Mouse (Mus musculus) bone marrow, adult 2 months (tissue): Measurements from ENCODE around the gene Prdx6. TPM values are rescaled to one million over a fixed set of nuclear protein-coding genes. Genes with fewer than 3 reads are reported as not detected.

ENCODE experiments used
- H3K27ac ChIP-seq: fragments of 200-500 bp; 2 replicates; pipeline ENCODE4 v1.5.1; 2012; ENCODE audit warnings: low read depth, mild to moderate bottlenecking, control low read depth, inconsistent platforms, low read length; ENCODE audit not compliant: control insufficient read depth, poor library complexity, insufficient read depth
- H3K4me1 ChIP-seq: fragments of 200-500 bp; 2 replicates; pipeline ENCODE4 v1.6.1; 2011; ENCODE audit warnings: low read length; ENCODE audit not compliant: control insufficient read depth, insufficient read depth
- H3K4me3 ChIP-seq: fragments of 200-500 bp; replicated peaks from 2 replicates; pipeline ENCODE3; 2011; ENCODE audit warnings: mild to moderate bottlenecking, low read depth, low read length, control low read depth; ENCODE audit not compliant: control insufficient read depth
- CTCF ChIP-seq: fragments of 200-500 bp; IDR thresholded peaks from 2 replicates; pipeline ENCODE4 v1.5.1; 2011; ENCODE audit warnings: low read length, control low read depth; ENCODE audit not compliant: control insufficient read depth, insufficient read depth
- POLR2A ChIP-seq: fragments of 200-500 bp; IDR thresholded peaks from 2 replicates; pipeline ENCODE4 v1.6.1; 2011; ENCODE audit warnings: low read depth, mild to moderate bottlenecking, control low read depth, low read length, borderline replicate concordance; ENCODE audit not compliant: control insufficient read depth
- WGBS: fragments of 180-500 bp; shearing (Covaris S2); methylation state at CpG from one replicate; pipeline ENCODE4 v1.1.7; 2018; 5-methylcytosine and 5-hydroxymethylcytosine counted together
- polyA plus RNA-seq: library from polyadenylated mRNA; stranded (reverse); fragments of >200 nt; gene quantifications from 2 replicates; pipeline ENCODE4 v1.2.4, GENCODE M21; 2011; ENCODE audit warnings: low replicate concordance; ENCODE audit not compliant: missing spikeins, insufficient read depth, insufficient read length

The Prdx6 gene
- 80.0 and 110 TPM in 2 replicates for polyA plus RNA-seq

DNA sequence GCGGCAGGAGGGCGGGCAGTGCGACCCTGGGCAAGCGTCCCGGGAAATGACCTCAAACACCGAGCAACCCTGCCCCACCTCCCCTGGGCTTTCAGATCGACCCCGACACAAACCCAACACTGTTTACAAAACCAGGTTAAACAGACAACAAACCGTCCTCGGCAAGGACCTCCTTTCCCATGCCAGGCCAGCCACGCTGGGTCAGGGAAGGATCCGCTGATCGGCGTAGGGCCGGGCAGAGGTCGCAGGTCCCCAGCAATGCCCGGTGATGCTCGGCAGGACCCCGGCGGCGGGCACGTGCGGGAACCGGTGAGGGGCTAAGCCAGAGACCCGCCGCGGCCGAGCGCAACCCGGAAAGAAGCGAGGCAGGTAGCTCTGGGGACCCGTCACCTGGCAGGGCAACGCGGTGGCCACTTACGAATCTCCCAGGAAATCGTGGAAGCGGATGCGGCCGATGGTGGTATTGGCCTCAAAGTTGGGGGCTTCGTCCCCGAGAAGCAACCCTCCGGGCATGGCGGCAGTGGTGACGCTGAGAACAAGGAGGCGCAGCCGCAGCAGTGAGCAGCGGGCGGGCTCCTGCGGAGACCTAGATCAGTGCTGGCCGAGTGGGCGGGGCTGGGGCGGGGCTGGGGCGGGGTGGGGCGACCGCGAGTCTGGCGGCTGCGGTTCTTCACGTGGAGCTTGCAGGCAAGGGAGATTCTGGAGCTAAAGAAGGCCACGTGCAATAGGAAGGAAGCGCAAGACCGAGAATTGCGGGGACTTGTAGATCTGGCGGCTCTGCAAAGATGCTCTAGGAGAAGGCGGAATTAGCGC lies at the start of gene Prdx6:
Prdx6 (minus strand) TSS at position 616 of the 813 bp plus-strand sequence.
- TF ChIP-seq POLR2A (peak; percentile 86), CTCF (no peak)
- peaks cover 5% of the 10 kb centered on the region; the same call in 1 of the 2 replicates for H3K4me1 ChIP-seq
- under 1% methylated on average over 66 of the region's 66 CpGs for WGBS
- H3K27ac ChIP-seq, result peak within 1 kb of the TSS; percentile 98
- H3K4me3 ChIP-seq, result peak within 1 kb of the TSS; percentile 96

- TF ChIP-seq POLR2A (no peak), CTCF (no peak)
- WGBS, result 61% methylated on average over 12 of the region's 12 CpGs
- Histone ChIP-seq H3K27ac (no peak overlapping the region), H3K4me1 (no peaks in the 10 kb centered on the region), H3K4me3 (no peak overlapping the region)
Measured at GRCm38 (mm10) chr1:161288256-161288655, 37.2 kb upstream of the Prdx6 start.

GRCm38 (mm10) chr1:161286726-161287310 lies 35.8 kb upstream of the Prdx6 start:
- WGBS, result 21% methylated on average over 11 of the region's 11 CpGs
- Histone ChIP-seq H3K4me1 (no peaks in the 10 kb centered on the region), H3K4me3 (no peak overlapping the region), H3K27ac (no peak overlapping the region)
- TF ChIP-seq CTCF (no peak; the same call in 1 of the 2 replicates), POLR2A (no peak)

DNA sequence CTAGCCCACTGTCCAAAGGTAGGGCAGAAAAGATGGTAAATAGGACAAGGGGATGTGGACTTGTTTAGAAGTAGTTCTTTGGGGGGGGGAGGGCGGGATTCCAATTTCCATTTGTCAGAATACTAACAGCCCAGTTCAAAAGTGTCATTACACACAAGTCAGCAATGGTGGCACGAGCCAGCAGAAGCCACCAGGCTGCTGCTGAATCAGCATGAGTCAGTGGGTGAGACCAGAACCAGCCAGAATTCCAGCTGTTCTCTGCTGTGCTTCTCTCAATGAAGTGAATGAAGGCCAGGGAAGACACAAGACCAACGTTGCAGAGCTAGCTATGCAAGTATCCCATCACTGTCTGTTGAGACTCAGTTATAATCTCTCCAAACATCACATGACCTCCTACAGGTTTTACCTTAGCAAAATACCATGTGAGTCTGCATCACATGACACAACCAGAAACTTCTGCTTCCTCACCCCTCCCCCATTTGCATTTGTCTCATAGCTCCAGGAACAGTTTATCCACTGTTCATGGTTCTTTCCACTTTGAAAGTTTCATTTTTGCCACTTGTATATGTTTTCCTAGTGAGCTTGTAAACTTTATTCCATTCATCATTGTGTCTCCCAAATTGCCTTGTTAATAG lies 30.2 kb upstream of the Prdx6 start:
- WGBS, result 74% methylated on average over 3 of the region's 3 CpGs
- Histone ChIP-seq H3K27ac (no peak overlapping the region), H3K4me1 (no peaks in the 10 kb centered on the region), H3K4me3 (no peak overlapping the region)
- TF ChIP-seq POLR2A, result no peak
- no peak for TF ChIP-seq CTCF

- 54% methylated on average over 6 of the region's 6 CpGs for WGBS
- no peaks in the 10 kb centered on the region for H3K4me1 ChIP-seq
- no peak overlapping the region for H3K4me3 ChIP-seq
- no peak overlapping the region for H3K27ac ChIP-seq
- TF ChIP-seq POLR2A, result no peak
- no peak for TF ChIP-seq CTCF
Measured at GRCm38 (mm10) chr1:161279244-161279908, 28.4 kb upstream of the Prdx6 start.

DNA sequence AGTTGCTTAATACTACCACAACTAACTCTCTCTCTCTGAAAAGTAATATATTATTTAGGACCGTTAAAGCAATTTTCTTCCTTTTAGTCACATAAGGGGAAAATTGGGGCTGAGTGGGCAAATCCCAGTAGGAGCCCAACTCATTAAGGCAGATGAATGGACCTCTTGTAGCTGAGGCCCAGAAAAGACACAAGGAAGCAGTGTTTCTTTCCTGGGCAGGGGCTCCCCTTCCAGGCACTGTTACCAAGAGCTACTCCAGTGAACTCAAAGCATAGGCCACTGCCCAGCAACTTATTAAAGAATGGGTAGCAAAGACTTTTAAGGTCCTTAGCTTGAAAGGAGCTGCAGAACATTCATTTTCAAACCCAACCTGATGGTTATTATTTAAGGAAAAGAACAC lies 22.5 kb upstream of the Prdx6 start:
- TF ChIP-seq POLR2A (no peak), CTCF (no peak)
- Histone ChIP-seq H3K4me3 (no peak overlapping the region), H3K27ac (no peak overlapping the region), H3K4me1 (peaks cover 1% of the 10 kb centered on the region; the same call in 1 of the 2 replicates)
- WGBS, result 93% methylated on average over 1 of the region's 1 CpGs

DNA sequence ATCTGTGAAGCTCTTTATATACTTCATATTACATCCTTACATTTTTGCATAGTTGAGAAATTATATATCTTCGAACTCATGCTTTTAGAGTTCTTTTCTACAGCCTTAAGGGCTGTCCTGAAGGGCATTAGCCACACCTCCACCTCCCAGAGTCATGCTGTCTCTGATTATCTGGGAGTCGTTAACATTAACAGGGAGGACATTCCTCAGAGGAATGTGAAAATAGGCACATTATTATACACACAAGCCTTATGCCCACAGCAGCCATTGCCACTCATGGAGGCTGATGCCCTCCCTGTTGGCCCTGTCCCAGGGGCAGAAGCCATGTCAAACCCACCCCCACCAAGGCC lies 20.4 kb upstream of the Prdx6 start:
- Histone ChIP-seq H3K4me3 (no peak overlapping the region), H3K4me1 (peaks cover 1% of the 10 kb centered on the region; the same call in 1 of the 2 replicates), H3K27ac (no peak overlapping the region)
- no peak for TF ChIP-seq CTCF
- TF ChIP-seq POLR2A, result no peak
- 80% methylated on average over 2 of the region's 2 CpGs for WGBS
